Mouse (Mus musculus) thymus, adult 2 months (tissue): ENCODE results near the gene Prdm16.

Source experiments
- CTCF ChIP-seq: fragments of 200-500 bp; IDR thresholded peaks from 2 replicates; pipeline ENCODE4 v1.5.1; 2012; ENCODE audit warnings: mild to moderate bottlenecking, control low read depth, low read length, moderate library complexity, borderline replicate concordance; ENCODE audit not compliant: control insufficient read depth, poor library complexity, insufficient read depth; ENCODE audit errors: extremely low read depth
- POLR2A ChIP-seq: fragments of 200-500 bp; IDR thresholded peaks from 2 replicates; pipeline ENCODE4 v1.6.1; 2012; ENCODE audit warnings: mild to moderate bottlenecking, low read length, control low read depth, moderate library complexity; ENCODE audit not compliant: control insufficient read depth, poor library complexity, insufficient read depth; ENCODE audit errors: extremely low read depth

- TF ChIP-seq CTCF: peak; percentile 51; the same call in 1 of the 2 replicates
- no peak for TF ChIP-seq POLR2A
Measured at GRCm38 (mm10) chr4:154418993-154419392, 217.7 kb downstream of the Prdm16 start.
